Mouse (Mus musculus): ENCODE data around the gene Padi6. TPM values are rescaled to one million over a fixed set of nuclear protein-coding genes. Genes with fewer than 3 reads are reported as not detected.

Gene Padi6
- polyA plus RNA-seq, 1 experiment from 2014 or later, result not detected

DNA sequence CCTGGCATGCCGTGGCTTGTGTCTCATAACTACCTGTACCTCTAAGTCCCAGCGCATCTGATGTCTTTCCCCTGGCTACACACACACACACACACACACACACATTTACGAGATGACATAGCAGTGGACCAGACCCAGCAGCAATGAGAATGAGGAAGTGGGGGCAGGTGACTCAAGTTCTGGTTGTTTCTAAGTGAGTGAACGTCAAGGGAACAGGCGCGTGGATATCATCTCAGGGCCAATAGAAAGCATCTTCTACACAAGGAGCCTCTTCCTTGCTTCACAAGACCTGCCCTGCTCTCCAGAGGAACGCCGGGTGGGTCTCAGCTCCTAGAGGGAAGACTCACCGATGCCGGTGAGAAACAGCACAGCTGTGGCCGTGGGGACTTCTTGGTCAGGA, 1.8 kb downstream of the Padi6 start:
- no peak overlapping the region for H3K4me3 ChIP-seq (ENCODE audit: low read length)
- H3K36me3 ChIP-seq (ENCODE audit: control insufficient read depth, insufficient read depth, low read length), result no peaks in the 10 kb centered on the region
- ATAC-seq, result no peak
- H3K9ac ChIP-seq (ENCODE audit: low read depth, low read length), result no peak overlapping the region
- no peak overlapping the region for H3K27ac ChIP-seq (ENCODE audit: low read depth, low read length)
- no peak overlapping the region for H3K4me2 ChIP-seq (ENCODE audit: low read length)
- H3K9me3 ChIP-seq (ENCODE audit: control insufficient read depth, low read length), result no peaks in the 10 kb centered on the region
- no peaks in the 10 kb centered on the region for H3K27me3 ChIP-seq (replicated peaks; ENCODE audit: control insufficient read depth, insufficient read depth, low read length)
- 91% methylated on average over 11 of the region's 11 CpGs for WGBS
- H3K4me1 ChIP-seq (ENCODE audit: control insufficient read depth, insufficient read depth, low read depth, low read length), result no peaks in the 10 kb centered on the region

DNA sequence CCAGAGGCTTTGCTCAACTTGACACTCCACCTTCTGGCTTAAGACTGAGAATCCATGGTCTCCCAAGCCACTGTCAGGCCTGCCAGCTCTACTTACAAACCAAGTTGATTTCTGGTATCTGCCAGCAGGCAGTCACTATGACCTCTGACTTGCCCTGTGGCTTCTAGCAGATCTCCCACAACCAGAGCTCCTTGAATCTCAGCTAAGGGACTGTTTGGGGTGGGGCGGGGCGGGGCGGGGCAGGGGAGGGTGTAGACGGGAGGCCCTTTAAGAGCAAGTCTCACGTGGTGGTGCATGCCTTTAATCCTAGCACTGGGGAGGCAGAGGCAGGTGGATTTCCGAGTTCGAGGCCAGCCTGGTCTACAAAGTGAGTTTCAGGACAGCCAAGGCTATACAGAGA, 9.6 kb downstream of the Padi6 start:
- no peaks in the 10 kb centered on the region for H3K27me3 ChIP-seq (replicated peaks; ENCODE audit: control insufficient read depth, insufficient read depth, low read length)
- no peaks in the 10 kb centered on the region for H3K36me3 ChIP-seq (ENCODE audit: control insufficient read depth, insufficient read depth, low read length)
- ATAC-seq, result no peak
- H3K4me1 ChIP-seq (ENCODE audit: control insufficient read depth, insufficient read depth, low read depth, low read length), result no peaks in the 10 kb centered on the region
- no peak overlapping the region for H3K9ac ChIP-seq (ENCODE audit: low read depth, low read length)
- H3K27ac ChIP-seq (ENCODE audit: low read depth, low read length), result no peak overlapping the region
- WGBS, result 76% methylated on average over 7 of the region's 7 CpGs
- no peak overlapping the region for H3K4me2 ChIP-seq (ENCODE audit: low read length)
- H3K4me3 ChIP-seq (ENCODE audit: low read length), result no peak overlapping the region
- H3K9me3 ChIP-seq (ENCODE audit: control insufficient read depth, low read length), result no peaks in the 10 kb centered on the region

- Histone ChIP-seq H3K4me1 (ENCODE audit: control insufficient read depth, insufficient read depth, low read depth, low read length) (no peaks in the 10 kb centered on the region), H3K9me3 (ENCODE audit: control insufficient read depth, low read length) (no peaks in the 10 kb centered on the region), H3K27me3 (replicated peaks; ENCODE audit: control insufficient read depth, insufficient read depth, low read length) (no peaks in the 10 kb centered on the region), H3K4me2 (ENCODE audit: low read length) (no peak overlapping the region), H3K36me3 (ENCODE audit: control insufficient read depth, insufficient read depth, low read length) (no peaks in the 10 kb centered on the region), H3K4me3 (ENCODE audit: low read length) (no peak overlapping the region), H3K9ac (ENCODE audit: low read depth, low read length) (no peak overlapping the region), H3K27ac (ENCODE audit: low read depth, low read length) (no peak overlapping the region)
- no peak for ATAC-seq
- 82% methylated on average over 4 of the region's 4 CpGs for WGBS
Measured at GRCm38 (mm10) chr4:140731654-140732053, 10.8 kb downstream of the Padi6 start.

- WGBS, result 93% methylated on average over 12 of the region's 12 CpGs
- no peak overlapping the region for H3K9ac ChIP-seq (ENCODE audit: low read depth, low read length)
- no peaks in the 10 kb centered on the region for H3K4me1 ChIP-seq (ENCODE audit: control insufficient read depth, insufficient read depth, low read depth, low read length)
- no peaks in the 10 kb centered on the region for H3K36me3 ChIP-seq (ENCODE audit: control insufficient read depth, insufficient read depth, low read length)
- H3K4me2 ChIP-seq (ENCODE audit: low read length), result no peak overlapping the region
- no peak for ATAC-seq
- H3K27me3 ChIP-seq (replicated peaks; ENCODE audit: control insufficient read depth, insufficient read depth, low read length), result no peaks in the 10 kb centered on the region
- no peak overlapping the region for H3K27ac ChIP-seq (ENCODE audit: low read depth, low read length)
- H3K4me3 ChIP-seq (ENCODE audit: low read length), result no peak overlapping the region
- H3K9me3 ChIP-seq (ENCODE audit: control insufficient read depth, low read length), result no peaks in the 10 kb centered on the region
Measured at GRCm38 (mm10) chr4:140726907-140727306, 15.5 kb downstream of the Padi6 start.

DNA sequence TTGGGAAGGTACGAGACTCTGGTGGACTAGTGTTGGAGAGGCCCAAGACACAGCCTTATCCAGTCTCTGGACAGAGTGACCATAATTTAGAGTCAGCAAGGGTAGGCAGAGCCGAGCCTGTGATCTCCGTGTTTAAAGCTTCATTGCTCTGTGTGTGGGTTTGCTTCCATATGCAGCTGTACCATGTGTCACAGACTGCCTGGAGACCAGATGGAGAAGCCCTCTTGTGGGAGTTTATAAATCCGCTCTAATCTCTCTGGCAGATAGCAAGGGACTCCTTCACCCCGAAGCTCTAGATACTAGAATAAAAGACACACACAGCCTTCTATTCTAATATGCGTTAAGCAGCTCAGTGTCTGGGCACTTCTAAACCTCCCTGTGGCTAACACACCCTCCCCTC, 17.7 kb downstream of the Padi6 start:
- 0 out of 2 replicates have a peak overlapping the region, but pooled peaks have one; percentile 30 for H3K27ac ChIP-seq (ENCODE audit: low read depth, low read length)
- H3K36me3 ChIP-seq (ENCODE audit: control insufficient read depth, insufficient read depth, low read length), result peaks cover 14% of the 10 kb centered on the region
- no peaks in the 10 kb centered on the region for H3K4me1 ChIP-seq (ENCODE audit: control insufficient read depth, insufficient read depth, low read depth, low read length)
- no peak overlapping the region for H3K9ac ChIP-seq (ENCODE audit: low read depth, low read length)
- no peaks in the 10 kb centered on the region for H3K9me3 ChIP-seq (ENCODE audit: control insufficient read depth, low read length)
- no peak overlapping the region for H3K4me3 ChIP-seq (ENCODE audit: low read length)
- WGBS, result 59% methylated on average over 6 of the region's 6 CpGs
- peak; percentile 65; the same call in 1 of the 2 replicates for ATAC-seq
- H3K27me3 ChIP-seq (replicated peaks; ENCODE audit: control insufficient read depth, insufficient read depth, low read length), result no peaks in the 10 kb centered on the region
- no peak overlapping the region for H3K4me2 ChIP-seq (ENCODE audit: low read length)

DNA sequence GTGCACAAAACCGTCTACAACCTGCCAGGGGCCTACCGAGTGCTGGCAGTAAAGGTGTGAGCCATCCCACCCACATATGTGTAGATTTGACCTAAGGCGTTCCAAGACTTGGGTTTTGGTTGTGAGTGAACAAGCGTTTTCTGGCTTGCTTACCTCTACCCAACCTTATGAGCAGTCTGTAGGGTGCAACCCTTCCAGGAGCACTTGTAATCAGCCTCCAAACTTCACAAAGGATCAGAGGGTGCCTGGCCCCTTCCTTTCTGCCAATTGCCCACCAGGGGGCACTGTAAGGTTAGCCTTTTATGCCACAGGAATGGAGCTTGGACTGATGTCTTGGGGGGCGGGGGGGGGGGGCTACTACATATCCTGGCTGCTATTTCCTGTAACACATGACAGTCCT, 18.6 kb downstream of the Padi6 start:
- H3K27me3 ChIP-seq (replicated peaks; ENCODE audit: control insufficient read depth, insufficient read depth, low read length), result no peaks in the 10 kb centered on the region
- 53% methylated on average over 5 of the region's 5 CpGs for WGBS
- peaks cover 19% of the 10 kb centered on the region for H3K36me3 ChIP-seq (ENCODE audit: control insufficient read depth, insufficient read depth, low read length)
- H3K4me1 ChIP-seq (ENCODE audit: control insufficient read depth, insufficient read depth, low read depth, low read length), result no peaks in the 10 kb centered on the region
- no peak overlapping the region for H3K27ac ChIP-seq (ENCODE audit: low read depth, low read length)
- H3K4me2 ChIP-seq (ENCODE audit: low read length), result no peak overlapping the region
- H3K9me3 ChIP-seq (ENCODE audit: control insufficient read depth, low read length), result no peaks in the 10 kb centered on the region
- no peak overlapping the region for H3K9ac ChIP-seq (ENCODE audit: low read depth, low read length)
- ATAC-seq, result 0 out of 2 replicates have a peak, but pooled peaks have one; percentile 25
- no peak overlapping the region for H3K4me3 ChIP-seq (ENCODE audit: low read length)

GRCm38 (mm10) chr4:140723192-140723591, 19.3 kb downstream of the Padi6 start:
- Histone ChIP-seq H3K36me3 (ENCODE audit: control insufficient read depth, insufficient read depth, low read length) (peaks cover 23% of the 10 kb centered on the region), H3K4me3 (ENCODE audit: low read length) (no peak overlapping the region), H3K27ac (ENCODE audit: low read depth, low read length) (no peak overlapping the region), H3K9me3 (ENCODE audit: control insufficient read depth, low read length) (no peaks in the 10 kb centered on the region), H3K9ac (ENCODE audit: low read depth, low read length) (no peak overlapping the region), H3K27me3 (replicated peaks; ENCODE audit: control insufficient read depth, insufficient read depth, low read length) (no peaks in the 10 kb centered on the region), H3K4me1 (ENCODE audit: control insufficient read depth, insufficient read depth, low read depth, low read length) (no peaks in the 10 kb centered on the region), H3K4me2 (ENCODE audit: low read length) (no peak overlapping the region)
- WGBS, result 84% methylated on average over 9 of the region's 9 CpGs
- no peak; the same call in 1 of the 2 replicates for ATAC-seq

- H3K27ac ChIP-seq (ENCODE audit: low read depth, low read length), result no peak overlapping the region
- 74% methylated on average over 9 of the region's 9 CpGs for WGBS
Measured at GRCm38 (mm10) chr4:140722710-140723109, 19.7 kb downstream of the Padi6 start.

GRCm38 (mm10) chr4:140721968-140722490, 20.4 kb downstream of the Padi6 start:
- Histone ChIP-seq H3K4me1 (ENCODE audit: control insufficient read depth, insufficient read depth, low read depth, low read length) (no peaks in the 10 kb centered on the region), H3K27ac (ENCODE audit: low read depth, low read length) (no peak overlapping the region), H3K27me3 (replicated peaks; ENCODE audit: control insufficient read depth, insufficient read depth, low read length) (no peaks in the 10 kb centered on the region), H3K4me3 (ENCODE audit: low read length) (no peak overlapping the region), H3K9me3 (ENCODE audit: control insufficient read depth, low read length) (no peaks in the 10 kb centered on the region), H3K9ac (ENCODE audit: low read depth, low read length) (no peak overlapping the region), H3K4me2 (ENCODE audit: low read length) (no peak overlapping the region), H3K36me3 (ENCODE audit: control insufficient read depth, insufficient read depth, low read length) (peaks cover 31% of the 10 kb centered on the region)
- no peak for ATAC-seq
- WGBS, result 83% methylated on average over 17 of the region's 20 CpGs

More at GRCm38 (mm10) chr4:140722710-140723109, 19.7 kb downstream of the Padi6 start:
- Histone ChIP-seq H3K9ac (ENCODE audit: low read depth, low read length) (no peak overlapping the region), H3K36me3 (ENCODE audit: control insufficient read depth, insufficient read depth, low read length) (peaks cover 27% of the 10 kb centered on the region), H3K4me3 (ENCODE audit: low read length) (no peak overlapping the region), H3K9me3 (ENCODE audit: control insufficient read depth, low read length) (no peaks in the 10 kb centered on the region), H3K4me2 (ENCODE audit: low read length) (no peak overlapping the region), H3K4me1 (ENCODE audit: control insufficient read depth, insufficient read depth, low read depth, low read length) (no peaks in the 10 kb centered on the region), H3K27me3 (replicated peaks; ENCODE audit: control insufficient read depth, insufficient read depth, low read length) (no peaks in the 10 kb centered on the region)
- ATAC-seq, result 0 out of 2 replicates have a peak, but pooled peaks have one; percentile 15
